Mouse (Mus musculus): Measurements from ENCODE around the gene Cfap43.

Cfap43 gene

DNA sequence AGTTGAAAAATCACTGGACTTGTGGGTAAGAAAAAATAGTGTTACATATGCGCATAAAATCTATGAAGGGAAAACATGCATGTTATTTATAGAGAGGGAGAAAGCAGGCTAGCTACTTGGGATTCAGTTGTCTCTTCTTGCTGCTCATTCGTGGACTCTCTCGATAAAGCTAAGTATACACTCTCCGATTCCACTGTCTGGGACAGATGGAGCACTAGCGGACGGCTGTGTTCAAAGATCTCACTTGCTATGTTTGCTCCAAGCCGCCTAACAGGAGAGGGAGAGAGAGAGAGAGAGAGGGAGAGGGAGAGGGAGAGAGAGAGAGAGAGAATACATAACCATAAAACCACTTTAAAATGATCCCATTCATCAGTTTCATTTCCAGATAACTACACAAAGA lies 138.9 kb downstream of the Cfap43 start:
- DNase-seq: no peak

DNA sequence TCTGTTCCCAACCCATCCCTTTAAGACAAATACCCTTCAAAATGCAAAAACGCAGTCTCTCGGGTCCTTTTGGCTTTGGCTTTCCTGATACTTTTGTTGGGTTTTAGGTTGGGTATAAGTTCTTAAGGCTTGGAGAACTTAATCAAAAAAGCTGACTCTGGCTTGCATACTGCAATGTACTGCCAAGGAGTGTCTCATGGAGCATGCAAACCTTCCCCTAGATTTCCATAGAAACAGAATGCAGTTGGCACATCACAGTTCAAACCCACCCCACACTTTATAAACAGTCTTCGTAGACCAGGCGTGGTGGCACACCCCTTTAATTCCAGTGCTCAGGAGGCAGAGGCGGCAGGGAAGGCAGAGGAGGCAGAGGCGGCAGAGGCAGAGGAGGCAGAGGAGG lies 141.2 kb downstream of the Cfap43 start:
- DNase-seq: no peak

DNA sequence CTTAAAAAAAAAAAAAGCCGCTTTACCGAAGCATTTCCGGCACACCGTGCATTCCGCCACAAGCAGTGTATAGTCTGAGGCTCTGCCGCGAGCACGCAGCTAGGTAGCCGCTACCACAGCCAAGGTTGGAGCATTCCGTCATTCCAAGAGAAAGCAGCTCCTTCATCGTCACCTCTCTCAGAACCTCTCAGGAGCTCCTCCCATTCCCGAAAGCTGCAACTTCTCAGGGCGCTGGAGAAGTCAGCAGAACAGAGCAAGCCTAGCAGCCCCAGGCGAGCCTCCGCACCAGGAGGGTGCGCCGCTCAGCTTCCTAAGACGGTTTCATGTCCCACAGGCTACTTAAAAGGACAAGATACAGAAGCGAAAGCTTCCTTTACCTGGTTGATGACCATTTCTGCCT lies 163.5 kb downstream of the Cfap43 start:
- DNase-seq: no peak

DNA sequence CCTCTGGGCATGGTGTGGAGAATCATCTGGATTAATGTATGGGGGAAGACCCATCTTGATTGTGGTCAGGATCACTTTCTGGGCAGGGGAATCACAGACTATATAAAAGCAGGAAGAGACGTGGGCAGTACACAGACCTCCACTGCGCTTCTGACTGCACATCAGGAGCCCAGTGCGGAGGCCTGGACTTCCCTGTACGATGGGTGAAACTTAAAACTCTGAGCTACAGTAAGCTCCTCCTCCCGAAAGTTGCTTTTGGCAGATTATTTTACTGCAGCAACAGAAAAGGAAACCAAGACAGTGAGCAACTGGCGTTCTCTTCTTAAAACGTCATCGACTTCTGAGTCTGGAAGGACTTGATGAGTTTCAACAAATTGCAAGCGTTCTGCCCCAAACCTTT lies 164.2 kb downstream of the Cfap43 start:
- no peak for DNase-seq

DNA sequence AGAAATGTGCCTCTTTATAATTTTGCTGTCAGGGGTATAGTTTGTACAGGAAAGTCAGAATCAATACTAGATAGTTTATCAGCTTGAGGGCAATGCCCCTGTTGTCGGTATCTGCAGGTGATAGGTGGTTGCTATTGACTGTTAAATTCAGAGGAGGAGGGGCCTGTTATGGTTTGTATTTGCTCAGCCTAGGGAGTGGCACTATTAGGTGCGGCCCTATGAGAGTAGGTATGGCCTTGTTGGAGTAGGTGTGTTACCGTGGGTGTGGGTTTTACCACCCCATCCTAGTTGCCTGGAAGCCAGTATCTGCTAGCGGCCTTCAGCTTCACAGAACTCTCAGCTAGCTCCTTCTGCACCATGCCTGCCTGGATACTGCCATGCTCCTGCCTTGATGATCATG lies 165.2 kb downstream of the Cfap43 start:
- DNase-seq: no peak

DNA sequence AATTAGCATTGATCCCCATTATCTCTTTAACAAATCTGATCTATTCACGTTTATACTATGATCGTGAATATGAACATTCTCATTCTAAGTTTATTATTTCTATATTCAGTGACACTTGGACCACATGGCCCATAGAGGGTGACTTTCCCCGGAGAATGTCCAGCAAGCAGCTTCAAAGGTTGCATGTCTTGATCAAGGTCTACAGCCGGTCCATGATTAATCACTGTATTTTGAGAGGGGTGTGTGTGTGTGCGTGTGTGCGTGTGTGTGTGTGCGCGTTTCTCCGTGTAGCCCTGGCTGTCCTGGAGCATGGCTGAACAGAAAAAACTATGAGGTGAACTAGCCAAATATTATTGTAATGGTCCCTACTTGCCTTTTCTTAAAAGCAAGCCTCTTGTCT lies 166.6 kb downstream of the Cfap43 start:
- DNase-seq: no peak

DNA sequence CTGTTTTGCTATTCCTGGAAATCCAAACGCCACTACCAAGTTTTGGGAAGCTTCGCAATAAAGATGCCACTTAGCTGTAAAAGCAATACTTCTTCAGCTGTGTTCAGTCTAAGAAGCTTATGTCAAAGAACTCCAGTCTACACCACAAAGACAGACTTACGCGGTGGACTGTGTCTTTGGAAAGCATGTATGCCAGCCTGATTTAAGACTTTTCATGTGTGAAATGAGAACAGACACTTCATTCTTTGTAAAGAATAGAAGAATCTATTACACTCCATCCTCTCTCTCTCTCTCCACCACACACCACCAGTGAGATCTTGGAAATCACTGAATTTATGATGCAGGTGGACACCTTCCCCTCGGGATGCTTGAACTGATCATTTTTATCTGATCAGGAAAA lies 168.7 kb downstream of the Cfap43 start:
- no peak for DNase-seq

DNA sequence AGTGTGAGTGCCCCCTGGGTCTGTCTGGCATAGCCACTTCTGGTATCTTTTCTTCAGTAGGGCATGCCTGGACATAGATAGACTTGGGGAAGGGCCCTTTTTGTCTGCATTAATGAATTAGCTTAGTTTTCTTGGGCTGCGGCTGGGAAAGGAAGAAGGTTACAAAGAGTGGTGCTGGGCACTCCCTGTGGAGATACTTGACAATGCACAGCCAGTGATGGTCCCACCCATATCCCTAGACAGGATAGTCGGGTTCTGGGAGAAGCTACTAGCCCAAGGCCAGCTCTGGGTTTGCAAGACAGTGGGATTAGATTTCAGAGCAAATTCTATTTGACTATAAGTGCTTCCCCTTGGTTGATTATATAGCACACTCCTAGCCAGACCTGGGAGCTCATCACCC lies 170.1 kb downstream of the Cfap43 start:
- no peak for DNase-seq

DNA sequence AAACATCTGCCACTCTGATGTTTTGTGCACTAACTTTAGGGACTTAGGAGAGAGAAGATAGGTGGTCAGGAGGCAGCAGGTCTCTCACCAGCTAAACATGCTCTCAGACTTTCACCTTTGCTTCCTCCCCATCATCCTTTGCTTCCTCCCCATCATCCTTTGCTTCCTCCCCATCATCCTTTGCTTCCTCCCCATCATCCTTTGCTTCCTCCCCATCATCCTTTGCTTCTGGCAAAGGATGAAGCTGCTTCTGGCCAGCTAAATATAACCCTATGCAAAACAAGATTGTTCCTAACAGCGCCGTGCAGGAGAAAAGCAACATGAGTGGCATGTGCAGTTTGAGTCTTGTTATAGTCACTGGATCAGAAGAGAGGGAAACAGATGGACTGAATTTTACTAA lies 172.0 kb downstream of the Cfap43 start:
- no peak for DNase-seq

DNA sequence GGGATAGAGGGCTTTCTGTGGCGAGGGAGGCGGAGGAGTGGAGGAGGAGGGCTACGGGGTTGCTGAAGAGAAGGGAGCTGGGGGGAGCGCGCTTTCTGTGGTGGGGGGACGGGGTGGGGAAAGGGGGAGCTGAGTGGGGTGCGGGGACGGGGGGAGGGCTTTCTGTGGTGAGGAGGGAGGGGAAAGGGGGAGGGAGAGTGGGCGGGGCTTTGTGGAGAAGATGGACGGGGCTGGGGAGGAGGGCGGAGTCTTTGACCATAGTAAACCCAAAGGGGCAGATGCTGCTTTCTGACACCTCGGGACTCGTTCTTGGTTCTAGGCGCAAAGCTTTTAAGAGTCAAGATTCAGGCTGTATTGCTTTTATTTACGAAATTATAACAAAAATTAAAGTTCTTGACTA lies 187.2 kb downstream of the Cfap43 start:
- peak; percentile 91 to 92 for DNase-seq

DNA sequence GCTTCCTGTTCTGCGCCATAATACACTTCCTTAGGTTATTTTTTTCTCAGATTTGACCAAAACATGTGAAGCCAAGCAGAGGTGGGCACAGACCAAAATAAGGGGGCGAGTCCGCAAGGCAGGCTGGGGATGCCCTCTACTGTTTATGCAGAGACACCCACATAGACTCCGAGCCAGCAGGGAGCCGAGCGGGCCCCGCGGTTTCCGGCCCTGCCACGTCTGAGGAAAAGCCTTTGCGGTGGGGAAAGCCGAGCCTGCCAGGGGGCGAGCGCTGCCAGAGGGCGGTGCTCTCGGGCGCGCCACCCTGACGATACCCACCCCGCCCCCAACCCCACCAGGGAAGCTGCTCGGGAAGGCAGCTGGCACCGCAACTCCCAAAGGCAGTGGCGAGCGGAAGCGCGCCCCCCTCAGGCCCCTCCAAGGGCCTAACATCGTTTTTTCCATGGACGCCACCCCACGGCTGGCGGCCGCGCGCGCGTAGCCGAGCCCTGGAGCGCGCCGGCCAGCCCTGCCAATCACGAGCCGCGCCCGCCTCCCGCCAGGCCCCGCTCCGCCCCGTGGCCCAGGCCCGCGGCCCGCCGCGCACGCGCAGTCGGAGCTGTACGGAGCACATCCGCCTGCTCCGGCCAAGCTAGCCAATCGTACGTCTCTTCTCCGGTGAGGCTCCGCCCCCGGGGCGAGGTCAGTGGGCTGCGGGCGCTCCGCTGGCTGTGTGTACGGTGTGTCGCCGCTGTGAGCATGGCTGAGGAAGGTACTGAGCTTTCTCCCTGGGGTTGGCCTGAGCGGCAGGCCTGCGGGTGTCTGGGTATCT lies 187.8 kb downstream of the Cfap43 start, which contains the start of gene Sfr1:
Sfr1 (plus strand) TSS at position 612 of the 811 bp plus-strand sequence.
- peak; percentile 99 to 100 for DNase-seq

DNA sequence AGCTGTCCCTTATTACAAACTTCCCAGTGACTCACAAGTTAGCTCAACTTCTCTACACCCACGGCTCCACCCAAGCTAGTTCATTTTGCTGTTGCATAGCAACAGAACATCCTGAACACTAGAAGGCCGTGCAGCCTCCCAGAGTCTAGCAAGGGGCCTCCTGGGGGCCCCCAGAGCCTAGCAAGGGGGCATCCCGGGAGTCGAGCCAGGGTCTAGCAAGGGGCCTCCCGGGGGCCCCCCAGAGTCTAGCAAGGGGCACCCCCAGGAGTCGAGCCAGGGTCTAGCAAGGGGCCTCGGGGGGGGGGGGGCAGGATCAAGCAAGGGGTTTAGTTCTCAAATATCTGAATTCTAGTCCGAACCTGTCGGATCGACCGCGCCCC lies 188.4 kb downstream of the Cfap43 start:
- DNase-seq: peak in 1 of 2 experiments; percentile 57

DNA sequence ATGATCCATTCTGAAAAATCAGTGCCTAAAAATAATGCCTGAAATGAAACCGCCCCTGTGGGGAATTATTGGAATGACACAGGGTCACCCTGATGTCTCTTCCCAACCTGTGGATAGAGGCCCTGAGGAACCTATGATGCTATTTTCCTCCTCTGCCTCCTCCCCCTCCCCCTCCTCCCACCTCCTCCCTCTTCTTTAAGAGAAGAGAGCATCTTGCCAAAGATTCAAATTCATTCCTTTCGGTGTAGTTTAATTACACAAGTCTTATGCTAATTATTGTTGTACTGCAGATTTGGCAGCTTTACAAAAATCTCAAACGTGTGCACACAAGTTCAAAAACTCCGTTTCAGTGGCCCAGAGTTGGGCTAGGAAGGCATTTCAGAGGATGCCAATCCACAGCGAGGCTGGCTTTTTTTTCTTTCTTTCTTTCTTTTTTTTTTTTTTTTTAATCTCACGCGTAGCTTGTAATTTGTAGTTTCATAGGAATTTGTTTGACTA lies 193.4 kb downstream of the Cfap43 start:
- no peak for DNase-seq

DNA sequence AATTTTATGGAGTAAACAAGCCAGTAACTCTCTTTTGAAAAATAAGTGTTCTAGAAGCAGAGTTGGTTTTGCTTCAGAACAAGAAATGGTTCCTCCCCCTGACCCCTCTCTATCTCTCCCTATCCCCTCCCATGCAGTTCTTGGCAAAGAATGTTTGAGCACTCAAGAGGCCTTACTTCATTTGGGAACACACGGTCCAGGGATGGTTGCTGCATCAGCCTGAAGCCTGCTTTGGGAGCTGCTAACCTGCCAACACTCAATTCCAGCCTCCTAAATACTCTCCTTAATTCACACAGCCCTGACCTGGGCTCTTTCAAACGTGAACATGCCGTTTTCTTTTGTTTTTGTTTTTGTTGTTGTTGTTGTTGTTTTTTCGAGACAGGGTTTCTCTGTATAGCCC lies 194.2 kb downstream of the Cfap43 start:
- no peak for DNase-seq

DNA sequence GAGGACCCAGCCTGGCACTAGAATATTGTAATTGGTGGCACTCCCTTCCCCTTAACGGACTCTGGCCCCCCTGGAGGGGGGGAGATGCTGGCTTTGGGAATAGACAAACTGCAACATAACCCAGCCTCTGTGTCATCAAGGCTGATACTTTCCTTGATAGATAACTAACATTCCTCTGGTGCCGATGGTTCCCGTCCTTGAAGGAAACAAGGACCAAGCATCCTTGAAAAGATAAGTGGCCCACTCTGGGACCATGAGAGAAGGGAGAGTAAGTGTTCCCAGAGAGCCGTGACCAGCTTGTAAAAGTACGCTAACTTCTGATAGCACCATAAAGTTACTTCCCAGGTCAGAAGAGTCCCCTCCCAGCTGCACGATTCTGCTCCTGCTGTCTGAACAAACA lies 196.6 kb downstream of the Cfap43 start:
- DNase-seq: no peak

DNA sequence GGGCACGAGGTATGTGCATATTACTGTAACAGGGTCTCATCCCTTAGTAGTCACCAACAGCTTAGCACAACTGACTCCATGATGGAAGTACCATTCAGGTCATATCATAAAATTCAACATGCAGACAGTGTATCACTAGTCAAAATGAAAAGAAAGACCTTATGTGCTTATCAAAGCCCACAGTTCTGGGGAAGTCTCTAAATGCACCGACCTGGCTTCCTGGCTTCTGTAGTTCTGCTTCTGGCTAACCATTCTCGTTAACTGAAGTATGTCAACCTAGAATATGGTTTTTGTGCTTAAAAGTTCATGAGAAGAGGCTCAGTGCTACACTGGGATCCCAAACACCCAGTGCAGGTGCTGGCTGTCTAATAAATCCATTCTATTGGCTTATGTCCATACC lies 199.9 kb downstream of the Cfap43 start:
- no peak for DNase-seq

DNA sequence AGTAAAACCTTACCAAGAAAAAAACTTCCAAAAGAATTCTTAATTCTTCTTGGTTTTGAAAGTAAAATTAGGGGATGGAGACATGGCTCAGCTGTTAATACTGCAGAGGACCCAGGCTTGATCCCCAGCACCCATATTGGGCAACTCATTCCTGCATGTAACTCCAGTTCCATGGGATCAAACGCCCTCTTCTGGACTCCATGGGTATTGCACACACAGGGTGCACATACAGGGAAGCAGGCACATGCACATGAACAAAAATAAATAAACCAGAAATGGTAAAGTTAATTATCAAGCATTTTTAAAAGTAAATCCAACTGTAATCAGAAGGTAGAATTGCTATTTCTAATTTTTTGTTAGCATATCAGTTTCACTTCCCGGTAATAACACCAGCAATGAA lies 202.9 kb downstream of the Cfap43 start:
- no peak for DNase-seq

DNA sequence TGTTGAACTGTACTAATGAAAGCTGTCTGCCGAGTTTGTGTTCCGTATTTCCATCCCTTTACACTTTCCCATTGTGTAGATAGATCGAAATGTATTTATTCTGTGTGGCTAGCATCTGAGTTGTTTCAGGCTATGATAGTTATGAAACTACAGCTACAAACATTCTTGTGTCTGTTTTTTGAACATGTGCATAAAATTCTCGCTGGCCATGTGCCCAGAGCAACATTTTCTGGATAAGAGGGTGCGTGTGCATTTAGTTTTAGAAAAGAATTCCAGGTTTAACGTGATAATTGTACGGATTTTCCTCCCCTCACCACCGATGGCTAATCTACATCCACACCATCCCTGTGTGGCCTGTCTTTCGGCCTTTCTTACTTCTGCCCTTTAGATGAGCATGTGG lies 205.6 kb downstream of the Cfap43 start:
- no peak for DNase-seq

DNA sequence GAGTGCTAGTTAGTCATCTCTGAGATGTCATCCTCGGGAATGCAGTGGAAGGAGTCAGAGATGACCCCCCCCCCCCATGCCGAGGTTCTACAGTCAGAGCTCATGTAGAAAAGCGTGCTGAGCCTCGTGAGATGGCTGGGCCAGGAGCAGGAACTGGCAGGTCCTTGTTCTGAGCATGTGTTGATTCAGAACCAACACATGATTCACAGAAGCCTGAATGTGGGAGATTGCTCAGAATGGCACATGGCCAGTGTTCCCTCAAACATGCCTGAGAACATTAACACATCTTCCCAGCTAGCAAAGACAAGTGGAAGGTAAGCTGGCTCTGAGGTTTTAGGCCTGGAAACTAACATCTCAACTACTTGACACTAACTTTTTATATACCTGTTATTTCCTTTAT lies 208.7 kb downstream of the Cfap43 start:
- DNase-seq: no peak

DNA sequence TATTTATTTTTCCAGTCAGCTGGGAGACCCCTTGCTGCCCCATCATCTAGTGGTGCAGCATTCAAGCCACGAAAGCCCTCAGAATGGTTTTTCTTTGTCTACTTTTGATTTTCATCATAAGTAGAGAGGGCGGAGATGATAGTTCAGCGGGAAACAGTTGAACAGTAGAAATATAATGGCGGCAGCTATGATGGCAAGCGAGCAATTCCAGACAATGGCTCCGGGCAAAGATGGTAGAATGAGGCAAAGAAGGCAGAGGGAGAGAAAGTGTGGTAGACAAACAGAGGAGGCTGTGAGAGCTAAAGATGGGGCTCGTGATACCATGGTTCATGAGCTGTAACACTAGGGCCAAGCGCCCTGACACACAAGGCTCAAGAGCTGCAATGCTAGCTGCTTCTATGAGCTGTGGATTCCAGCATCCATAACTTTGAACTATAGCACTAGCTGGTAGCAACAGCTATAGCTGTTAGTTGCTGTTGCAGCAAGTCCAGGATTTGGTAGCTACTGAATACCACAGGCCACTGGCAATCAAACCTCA lies 213.2 kb downstream of the Cfap43 start:
- no peak for DNase-seq

DNA sequence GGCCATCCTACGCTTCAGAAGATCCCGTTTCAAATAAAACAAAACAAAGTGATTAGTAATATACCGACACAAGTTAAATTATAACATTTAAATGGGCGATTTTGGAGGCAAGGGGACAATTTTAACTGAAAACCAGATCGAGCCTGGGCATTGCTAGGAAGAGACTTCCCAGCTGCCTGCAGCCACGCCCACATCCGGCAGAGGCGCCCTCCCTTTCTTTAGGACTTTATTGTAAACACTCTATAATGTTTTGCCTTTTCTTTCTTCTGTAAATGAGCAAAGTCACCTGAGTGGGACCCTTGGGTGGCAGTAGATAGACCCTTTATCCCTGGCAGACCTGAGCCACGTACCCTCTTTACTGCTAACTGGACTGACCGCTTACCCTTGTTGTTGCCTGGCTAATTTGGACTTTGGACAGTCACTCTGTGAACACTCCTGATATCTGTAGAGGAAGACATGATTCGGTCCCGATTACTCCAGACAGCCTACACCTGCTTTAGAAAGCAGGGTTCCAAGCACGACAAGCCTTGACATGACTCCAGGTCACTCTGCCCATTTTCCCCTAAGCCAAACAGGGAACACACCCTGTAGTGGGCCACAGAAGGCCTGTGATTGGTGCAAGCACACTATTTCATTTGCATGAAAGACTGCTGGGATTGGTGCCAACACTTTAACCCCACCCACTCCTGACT lies 213.9 kb downstream of the Cfap43 start:
- DNase-seq: peak in 1 of 2 experiments; percentile 13

DNA sequence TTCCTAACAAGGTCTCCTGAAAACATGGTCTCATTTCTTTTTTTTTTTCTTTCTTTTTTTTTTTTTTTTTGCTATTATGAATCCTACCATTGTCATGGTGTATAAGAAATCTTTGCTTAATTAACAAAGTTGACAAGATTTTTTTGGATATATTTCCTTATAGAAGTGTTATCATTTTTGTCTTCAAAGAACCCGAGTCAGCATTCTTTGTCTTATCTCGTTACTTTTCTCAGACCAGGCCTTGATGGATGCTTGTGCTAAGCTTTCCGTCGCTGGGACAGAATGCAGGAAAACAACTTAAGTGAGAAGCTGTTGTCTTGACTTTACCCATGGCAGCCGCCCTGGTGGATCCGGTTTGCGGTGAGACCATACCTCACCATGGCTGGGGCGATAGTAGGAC lies 218.6 kb downstream of the Cfap43 start:
- no peak for DNase-seq

DNA sequence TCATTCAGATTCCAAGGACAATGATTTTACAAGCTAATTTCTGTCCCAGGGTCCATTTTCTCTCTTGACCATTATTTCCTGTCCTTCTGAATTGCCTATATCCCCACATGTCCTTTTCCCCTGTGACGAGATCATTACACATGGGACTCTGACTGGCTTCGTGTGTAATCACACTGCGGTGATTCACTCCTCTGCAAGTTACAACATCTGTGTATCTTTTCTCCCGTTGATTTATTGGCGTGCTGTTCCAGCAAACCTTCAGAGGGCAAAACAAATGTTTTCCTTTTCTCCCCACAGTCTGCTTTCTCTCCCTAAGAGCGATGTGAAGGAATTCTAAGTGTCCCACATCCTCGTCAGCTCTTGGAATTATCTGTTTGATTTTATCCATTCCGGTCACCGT lies 219.3 kb downstream of the Cfap43 start:
- no peak for DNase-seq

DNA sequence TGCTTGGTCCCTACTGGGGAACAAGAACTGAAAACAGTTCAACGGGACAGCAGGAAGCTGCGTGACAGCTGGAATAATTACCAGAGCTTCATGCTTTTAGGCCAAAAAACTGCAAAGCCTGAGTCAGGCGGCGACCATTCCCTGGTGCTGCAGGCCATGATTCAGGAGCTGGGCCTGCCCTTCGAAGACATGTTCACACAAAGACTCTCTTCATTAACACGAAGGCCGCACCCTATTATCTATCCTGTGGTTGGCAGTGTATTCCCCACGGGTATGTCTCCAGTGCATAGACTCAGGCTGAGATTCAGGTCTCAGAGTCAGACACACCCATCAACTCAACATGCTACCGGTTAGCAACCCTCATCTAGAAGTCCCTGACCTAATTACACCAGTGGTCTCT lies 220.8 kb downstream of the Cfap43 start:
- DNase-seq: no peak
